Mouse (Mus musculus) midbrain, embryonic 14.5 days (tissue): ENCODE results near the gene Nfu1. TPM values are rescaled to one million over a fixed set of nuclear protein-coding genes. Genes with fewer than 3 reads are reported as not detected.
"Not testable (repeated sequence)": the region's sequence is repeated elsewhere in the genome, so short reads cannot be mapped to it uniquely, and the experiment has no call there.

Source experiments
- ATAC-seq: fragments of 200-750 bp; cut with Nextera tagmentation; 2 replicates; pipeline ENCODE4 v1.8.0; 2017; ENCODE audit warnings: moderate number of reproducible peaks, moderate library complexity; ENCODE audit not compliant: low FRiP score, low TSS enrichment
- DNase-seq: peaks from one replicate; pipeline ENCODE4 v3.0.0-alpha.2; 2015
- H3K27ac ChIP-seq: fragments of 300-500 bp; sonication (generic); replicated peaks from 2 replicates; pipeline ENCODE4 v1.5.1; 2014; ENCODE audit warnings: mild to moderate bottlenecking, low read depth, low read length, moderate library complexity
- H3K27me3 ChIP-seq: fragments of 300-500 bp; sonication (generic); 2 replicates; pipeline ENCODE4 v1.6.1; 2014; ENCODE audit warnings: low read length, control low read depth, mixed read lengths; ENCODE audit not compliant: control insufficient read depth, insufficient read depth
- H3K36me3 ChIP-seq: fragments of 300-500 bp; sonication (generic); 2 replicates; pipeline ENCODE4 v1.6.1; 2014; ENCODE audit warnings: low read length, control low read depth; ENCODE audit not compliant: control insufficient read depth, insufficient read depth
- H3K4me1 ChIP-seq: fragments of 300-500 bp; sonication (generic); 2 replicates; pipeline ENCODE4 v1.6.1; 2014; ENCODE audit warnings: mild to moderate bottlenecking, antibody characterized with exemption, low read length, control low read depth; ENCODE audit not compliant: control insufficient read depth, insufficient read depth
- H3K4me2 ChIP-seq: fragments of 300-500 bp; sonication (generic); 2 replicates; pipeline ENCODE4 v1.6.1; 2014; ENCODE audit warnings: mild to moderate bottlenecking, low read length, moderate library complexity
- H3K4me3 ChIP-seq: fragments of 300-500 bp; sonication (generic); replicated peaks from 2 replicates; pipeline ENCODE4 v1.5.1; 2014; ENCODE audit warnings: low read depth, low read length
- H3K9ac ChIP-seq: fragments of 300-500 bp; sonication (generic); replicated peaks from 2 replicates; pipeline ENCODE4 v1.6.1; 2014; ENCODE audit warnings: mild to moderate bottlenecking, low read length, moderate library complexity
- H3K9me3 ChIP-seq: fragments of 300-500 bp; sonication (generic); 2 replicates; pipeline ENCODE4 v1.6.1; 2016; ENCODE audit warnings: low read length, control low read depth, mixed read lengths; ENCODE audit not compliant: control insufficient read depth
- WGBS: fragments of 180-500 bp; shearing (Covaris S2); extraction: QIAGEN DNeasy Blood & Tissue Kit; methylation state at CpG from one replicate; pipeline ENCODE4 v1.1.7; 2014; 5-methylcytosine and 5-hydroxymethylcytosine counted together
- polyA plus RNA-seq: library from polyadenylated mRNA; unstranded; fragments of >200 nt; fragmentation: Nextera tagmentation; extraction: Ambion mirVana; gene quantifications from 2 replicates; pipeline ENCODE4 v1.2.1, GENCODE M21; 2014

Gene Nfu1
- polyA plus RNA-seq, 1 experiment from 2014 or later = 130 TPM

GRCm38 (mm10) chr6:87005577-87005976, 3.5 kb upstream of the Nfu1 start:
- DNase-seq = no peak
- Histone ChIP-seq H3K36me3 (no peaks in the 10 kb centered on the region), H3K27me3 (no peaks in the 10 kb centered on the region), H3K9me3 (no peaks in the 10 kb centered on the region), H3K9ac (no peak overlapping the region), H3K27ac (no peak overlapping the region), H3K4me2 (no peak overlapping the region), H3K4me3 (no peak overlapping the region), H3K4me1 (0 out of 2 replicates have a peak, but pooled peaks cover 6% of the 10 kb centered on the region)
- no peak for ATAC-seq

DNA sequence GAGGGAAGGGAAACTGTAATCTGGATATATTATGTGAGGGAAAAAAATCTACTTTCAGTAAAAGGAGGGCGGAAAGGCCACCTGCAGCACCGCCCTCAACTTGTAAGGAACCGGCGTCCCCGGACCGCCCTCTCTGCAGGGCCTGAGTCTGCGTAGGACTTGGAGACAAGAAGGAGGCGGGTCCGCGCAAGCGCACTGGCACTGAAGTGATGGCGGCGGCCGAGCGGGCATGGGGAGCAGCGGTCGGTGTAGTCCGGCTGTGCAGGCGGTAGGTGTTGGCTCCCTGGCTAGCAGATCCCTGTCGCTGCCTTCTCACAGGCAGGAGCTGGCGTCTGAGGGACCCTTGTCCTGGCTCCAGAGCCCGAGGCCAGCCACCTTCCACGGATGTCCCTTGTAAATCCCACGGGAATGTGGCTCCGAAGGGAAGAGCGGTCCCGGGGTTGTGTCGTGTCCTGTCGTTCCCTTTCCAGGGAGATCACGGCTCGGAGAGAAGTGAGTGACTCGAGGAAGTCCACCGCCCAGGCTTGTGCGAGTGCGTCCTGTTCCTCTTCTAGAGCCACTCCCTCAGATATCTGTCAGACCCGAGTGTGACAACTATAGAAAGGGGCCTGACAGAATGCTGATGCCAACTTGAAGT, 774 bp downstream of the Nfu1 start:
- H3K9me3 ChIP-seq = no peaks in the 10 kb centered on the region
- peak overlapping the region; percentile 95 for H3K9ac ChIP-seq
- peak overlapping the region; percentile 88 for H3K4me3 ChIP-seq
- WGBS = under 1% methylated on average over 36 of the region's 36 CpGs
- peak overlapping the region; percentile 66 for H3K4me2 ChIP-seq
- H3K27ac ChIP-seq = peak overlapping the region; percentile 85
- no peaks in the 10 kb centered on the region for H3K27me3 ChIP-seq
- 0 out of 2 replicates have a peak, but pooled peaks cover 8% of the 10 kb centered on the region for H3K4me1 ChIP-seq
- ATAC-seq (peak; percentile 94), DNase-seq (peak; percentile 97)
- peaks cover 6% of the 10 kb centered on the region; the same call in 1 of the 2 replicates for H3K36me3 ChIP-seq

DNA sequence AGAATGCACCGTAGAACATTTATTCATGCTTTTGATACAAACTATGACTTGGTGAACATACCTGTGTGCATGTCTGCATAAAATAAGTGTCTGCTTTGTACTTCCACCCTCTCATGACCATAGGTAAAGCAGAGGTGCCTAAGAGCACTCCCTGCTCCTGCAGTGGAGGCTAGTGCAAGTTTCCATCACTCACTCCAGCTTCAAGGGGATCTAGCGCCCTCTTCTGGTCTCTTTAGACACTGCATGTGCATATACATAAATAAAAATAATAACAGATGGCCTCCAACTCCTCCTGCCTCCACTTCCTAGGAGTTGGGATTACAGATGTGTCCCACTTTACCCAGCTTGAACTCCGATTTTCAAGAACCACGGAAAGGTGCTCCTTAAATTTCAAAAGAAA, 7.9 kb downstream of the Nfu1 start:
- H3K4me2 ChIP-seq = no peak overlapping the region
- no peak overlapping the region for H3K9ac ChIP-seq
- DNase-seq = peak; percentile 68
- no peak for ATAC-seq
- WGBS = 60% methylated on average over 4 of the region's 4 CpGs
- no peaks in the 10 kb centered on the region for H3K27me3 ChIP-seq
- peaks cover 65% of the 10 kb centered on the region for H3K36me3 ChIP-seq
- H3K27ac ChIP-seq = no peak overlapping the region
- H3K9me3 ChIP-seq = no peaks in the 10 kb centered on the region
- H3K4me3 ChIP-seq = no peak overlapping the region
- no peaks in the 10 kb centered on the region for H3K4me1 ChIP-seq

GRCm38 (mm10) chr6:87018874-87019273, 9.8 kb downstream of the Nfu1 start:
- no peaks in the 10 kb centered on the region for H3K9me3 ChIP-seq
- peaks cover 78% of the 10 kb centered on the region for H3K36me3 ChIP-seq
- no peak for ATAC-seq

GRCm38 (mm10) chr6:87021791-87022190, 12.8 kb downstream of the Nfu1 start:
- 97% methylated on average over 12 of the region's 12 CpGs for WGBS
- no peak for DNase-seq
- H3K9me3 ChIP-seq = no peaks in the 10 kb centered on the region
- no peaks in the 10 kb centered on the region for H3K4me1 ChIP-seq
- H3K27ac ChIP-seq = no peak overlapping the region
- H3K9ac ChIP-seq = no peak overlapping the region
- H3K36me3 ChIP-seq = peaks cover 83% of the 10 kb centered on the region
- no peaks in the 10 kb centered on the region for H3K27me3 ChIP-seq
- no peak overlapping the region for H3K4me3 ChIP-seq
- H3K4me2 ChIP-seq = no peak overlapping the region
- ATAC-seq = no peak

More at GRCm38 (mm10) chr6:87018874-87019273, 9.8 kb downstream of the Nfu1 start:
- no peak overlapping the region for H3K27ac ChIP-seq
- H3K4me1 ChIP-seq = no peaks in the 10 kb centered on the region
- no peak overlapping the region for H3K4me3 ChIP-seq
- no peak overlapping the region for H3K9ac ChIP-seq
- H3K27me3 ChIP-seq = no peaks in the 10 kb centered on the region
- WGBS = 94% methylated on average over 8 of the region's 8 CpGs
- no peak for DNase-seq
- H3K4me2 ChIP-seq = no peak overlapping the region

DNA sequence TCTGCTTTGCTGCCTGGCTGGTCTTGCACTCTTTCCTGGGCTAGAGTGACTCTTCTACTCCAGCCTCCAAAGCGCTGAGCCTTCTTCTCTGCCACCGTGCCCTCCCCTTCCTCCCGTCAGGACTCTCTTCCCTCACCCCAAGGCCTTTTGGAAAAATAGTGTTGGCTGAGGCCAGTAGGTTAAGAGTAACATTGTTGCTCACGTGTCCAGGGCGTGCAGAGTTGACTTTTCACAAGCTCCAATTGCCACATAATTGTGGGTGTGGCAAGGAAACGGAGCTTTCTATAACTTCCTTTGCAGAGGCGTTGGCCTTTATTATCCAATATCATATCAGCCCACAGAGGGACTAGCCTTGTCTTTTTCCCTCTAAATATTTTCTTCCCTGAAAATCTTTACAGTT, 17.9 kb downstream of the Nfu1 start:
- Histone ChIP-seq H3K4me1 (no peaks in the 10 kb centered on the region), H3K27ac (no peak overlapping the region), H3K4me3 (no peak overlapping the region), H3K36me3 (peaks cover 58% of the 10 kb centered on the region), H3K27me3 (no peaks in the 10 kb centered on the region), H3K4me2 (no peak overlapping the region), H3K9ac (no peak overlapping the region), H3K9me3 (no peaks in the 10 kb centered on the region)
- DNase-seq (no peak), ATAC-seq (no peak)
- WGBS = 89% methylated on average over 7 of the region's 7 CpGs

- ATAC-seq = no peak
- Histone ChIP-seq H3K27ac (no peak overlapping the region), H3K9me3 (no peaks in the 10 kb centered on the region), H3K36me3 (peaks cover 43% of the 10 kb centered on the region), H3K4me1 (no peaks in the 10 kb centered on the region), H3K4me3 (no peak overlapping the region), H3K9ac (no peak overlapping the region), H3K27me3 (no peaks in the 10 kb centered on the region), H3K4me2 (no peak overlapping the region)
- no peak for DNase-seq
These were observed 19.8 kb downstream of the Nfu1 start for GRCm38 (mm10) chr6:87028881-87029280.

DNA sequence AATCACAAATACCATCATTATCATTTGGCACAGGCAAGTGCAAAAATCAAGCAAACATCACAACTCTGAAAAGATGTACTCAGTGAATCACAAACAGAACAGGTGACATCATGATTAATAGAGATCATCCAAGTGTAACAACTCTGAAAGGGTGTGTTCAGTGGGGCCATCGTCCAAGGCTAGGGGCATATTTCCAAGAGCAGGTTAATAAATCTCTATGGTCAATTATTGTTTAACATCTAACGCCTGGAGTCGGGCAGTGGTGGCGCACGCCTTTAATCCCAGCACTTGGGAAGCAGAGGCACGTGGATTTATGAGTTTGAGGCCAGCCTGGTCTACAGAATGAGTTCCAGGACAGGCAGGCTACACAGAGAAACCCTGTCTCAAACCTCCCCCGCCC, 22.3 kb downstream of the Nfu1 start:
- not testable (repeated sequence) for H3K9me3 ChIP-seq, DNase-seq, H3K4me3 ChIP-seq, H3K4me2 ChIP-seq, ATAC-seq, H3K27ac ChIP-seq, H3K27me3 ChIP-seq, H3K9ac ChIP-seq, H3K4me1 ChIP-seq
- peaks cover 20% of the 10 kb centered on the region for H3K36me3 ChIP-seq
- 90% methylated on average over 7 of the region's 7 CpGs for WGBS

DNA sequence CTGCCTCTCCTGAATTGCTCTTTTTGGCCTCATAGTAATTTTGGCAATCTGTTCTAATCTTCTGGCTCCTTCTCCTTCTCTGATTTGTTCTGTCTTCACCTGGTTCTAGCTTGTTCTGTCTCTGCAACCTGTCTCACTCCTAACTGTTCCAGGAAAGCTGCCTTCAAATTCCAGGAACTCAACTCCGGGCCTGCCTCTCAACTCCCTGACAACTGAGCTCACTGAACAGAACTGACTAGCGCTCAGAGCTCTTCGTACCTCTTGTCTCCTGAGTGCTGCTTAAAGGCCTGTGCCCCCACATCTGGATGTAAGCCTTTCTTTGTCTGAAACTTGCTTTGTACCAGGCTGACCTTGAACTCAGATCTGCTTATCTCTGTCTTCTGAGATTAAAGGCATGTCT, 23.4 kb downstream of the Nfu1 start:
- H3K9me3 ChIP-seq = no peaks in the 10 kb centered on the region
- ATAC-seq (no peak), DNase-seq (no peak)
- H3K36me3 ChIP-seq = peaks cover 18% of the 10 kb centered on the region
- no peaks in the 10 kb centered on the region for H3K4me1 ChIP-seq
- H3K27me3 ChIP-seq = no peaks in the 10 kb centered on the region
- no peak overlapping the region for H3K9ac ChIP-seq
- no peak overlapping the region for H3K4me3 ChIP-seq
- no peak overlapping the region for H3K27ac ChIP-seq
- WGBS = 91% methylated on average over 3 of the region's 3 CpGs
- H3K4me2 ChIP-seq = no peak overlapping the region
